Mouse (Mus musculus): ENCODE measurements around the gene Mxi1. TPM values are rescaled to one million over a fixed set of nuclear protein-coding genes. Genes with fewer than 3 reads are reported as not detected.
"Not testable (repeated sequence)": the region's sequence is repeated elsewhere in the genome, so short reads cannot be mapped to it uniquely, and the experiment has no call there.

Gene Mxi1
- polyA plus RNA-seq, 1 experiment from 2014 or later, result 45.0 TPM

- DNase-seq (ENCODE audit: low spot score), result not testable (repeated sequence)
These were observed 84.6 kb downstream of the Mxi1 start for GRCm38 (mm10) chr19:53394956-53395355.

DNA sequence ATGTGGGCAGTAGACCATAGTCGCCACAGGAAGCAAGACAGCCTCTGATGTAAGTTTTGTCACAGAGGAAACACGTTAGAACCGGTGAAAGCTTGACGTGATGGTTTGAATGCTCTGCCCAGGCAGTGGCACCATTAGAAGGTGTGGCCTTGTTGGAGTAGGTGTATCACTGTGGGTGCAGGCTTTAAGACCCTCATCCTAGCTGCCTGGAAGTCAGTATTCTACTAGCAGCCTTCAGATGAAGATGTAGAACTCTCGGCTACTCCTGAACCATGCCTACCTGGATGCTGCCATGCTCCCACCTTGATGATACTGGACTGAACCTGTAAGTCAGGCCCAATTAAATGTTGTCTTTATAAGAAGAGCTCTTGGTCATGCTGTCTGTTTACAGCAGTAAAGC is 85.5 kb downstream of the Mxi1 start:
- DNase-seq (ENCODE audit: low spot score), result not testable (repeated sequence)

- DNase-seq (ENCODE audit: low spot score), result no peak
These were observed 87.3 kb downstream of the Mxi1 start for GRCm38 (mm10) chr19:53397451-53398233.

- no peak for DNase-seq (ENCODE audit: low spot score)
These were observed 88.9 kb downstream of the Mxi1 start for GRCm38 (mm10) chr19:53399213-53399612.

DNA sequence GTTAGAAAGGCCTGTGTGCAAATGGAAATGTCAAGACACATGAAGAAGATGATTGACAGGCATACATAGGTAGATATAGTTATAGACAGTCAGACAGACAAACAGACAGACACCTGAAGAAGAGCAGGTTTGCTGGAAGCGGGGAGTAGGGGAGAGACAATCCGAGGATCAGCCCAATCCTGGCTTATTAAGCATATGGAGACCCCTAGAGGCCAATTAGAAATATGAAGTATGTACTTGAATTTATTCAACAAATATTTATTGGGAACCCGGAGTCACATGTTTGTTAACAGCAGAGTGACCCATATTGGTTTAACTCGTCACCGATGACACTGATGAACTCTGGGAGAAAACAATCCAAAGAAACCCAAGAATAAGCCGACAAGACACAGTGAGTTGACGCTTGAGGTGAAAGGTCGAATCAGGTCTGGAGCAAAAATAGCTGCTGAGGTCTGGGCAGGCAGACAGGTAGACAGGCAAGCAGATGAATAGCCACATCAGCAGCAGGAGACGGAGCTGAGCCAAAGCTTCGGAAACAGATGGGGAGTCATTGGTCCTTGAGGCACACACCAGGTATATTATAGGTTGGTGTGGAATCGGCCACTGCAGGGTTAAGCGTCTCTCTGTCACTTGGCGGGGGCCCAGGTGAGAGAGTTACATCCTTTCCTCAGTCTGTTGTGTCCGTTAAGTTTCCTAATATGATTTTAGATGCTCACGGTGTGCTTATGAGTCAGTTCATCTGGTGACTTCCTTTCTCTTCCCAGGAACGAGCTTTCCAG is 90.2 kb downstream of the Mxi1 start:
- DNase-seq (ENCODE audit: low spot score), result no peak

DNA sequence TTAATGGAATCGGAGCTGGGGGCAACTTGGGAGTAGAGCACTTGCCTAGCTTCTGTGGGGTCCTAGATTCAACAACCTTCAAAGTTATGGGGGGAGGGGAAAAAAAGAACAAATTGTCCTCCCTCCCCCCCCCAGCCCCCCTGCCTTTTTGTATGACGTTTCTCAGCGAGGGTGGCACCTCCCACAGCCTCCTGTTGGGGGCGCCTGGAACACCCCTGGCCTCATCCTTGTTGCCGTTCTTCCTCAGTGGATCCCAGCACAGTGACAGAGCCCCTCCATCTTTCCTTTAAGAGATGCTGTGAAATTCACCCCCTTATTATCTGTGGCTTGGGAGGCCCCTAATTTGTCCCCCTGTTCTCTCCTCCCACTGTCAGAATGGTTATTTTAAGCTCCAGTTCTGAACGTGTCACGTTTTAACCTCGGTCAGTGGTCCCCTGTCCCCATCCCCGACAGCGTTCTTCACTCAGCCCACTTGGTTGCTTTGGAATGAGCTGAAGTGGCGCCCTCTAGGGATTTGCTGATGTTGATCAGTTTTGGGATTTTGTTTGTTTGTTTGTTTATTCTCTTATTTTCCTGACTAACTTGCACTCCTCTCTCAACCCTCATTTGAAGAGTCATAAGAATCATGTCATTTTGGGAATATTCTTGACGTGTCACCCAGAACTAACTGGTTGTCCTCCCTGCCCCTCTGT is 92.6 kb downstream of the Mxi1 start:
- no peak for DNase-seq (ENCODE audit: low spot score)

- no peak for DNase-seq (ENCODE audit: low spot score)
These were observed 94.0 kb downstream of the Mxi1 start for GRCm38 (mm10) chr19:53404219-53404836.

GRCm38 (mm10) chr19:53404837-53405356 is 94.6 kb downstream of the Mxi1 start:
- no peak for DNase-seq (ENCODE audit: low spot score)

GRCm38 (mm10) chr19:53405810-53406209 is 95.5 kb downstream of the Mxi1 start:
- no peak for DNase-seq (ENCODE audit: low spot score)

DNA sequence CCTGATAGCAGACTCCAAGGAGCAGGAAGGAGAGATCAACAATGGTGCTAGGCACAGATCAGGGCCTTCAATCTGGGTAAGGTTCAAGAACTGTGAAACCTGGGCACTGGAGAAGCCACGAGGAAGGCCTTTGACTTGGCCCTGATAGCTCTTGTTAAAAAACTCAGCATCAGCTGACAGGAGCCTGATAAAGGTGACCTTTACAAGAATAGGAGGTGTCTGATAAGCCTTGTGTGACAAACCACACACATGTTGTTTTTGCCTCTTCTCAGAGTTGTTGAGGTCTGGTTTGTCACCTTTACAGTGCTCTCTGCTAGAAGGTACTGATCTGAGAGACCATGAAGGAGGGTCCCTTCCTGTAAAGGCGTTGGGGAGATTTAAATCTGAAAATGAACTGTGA is 97.0 kb downstream of the Mxi1 start:
- DNase-seq (ENCODE audit: low spot score), result no peak

GRCm38 (mm10) chr19:53408398-53408797 is 98.1 kb downstream of the Mxi1 start:
- no peak for DNase-seq (ENCODE audit: low spot score)

GRCm38 (mm10) chr19:53409663-53410307 is 99.5 kb downstream of the Mxi1 start:
- DNase-seq (ENCODE audit: low spot score), result no peak

DNA sequence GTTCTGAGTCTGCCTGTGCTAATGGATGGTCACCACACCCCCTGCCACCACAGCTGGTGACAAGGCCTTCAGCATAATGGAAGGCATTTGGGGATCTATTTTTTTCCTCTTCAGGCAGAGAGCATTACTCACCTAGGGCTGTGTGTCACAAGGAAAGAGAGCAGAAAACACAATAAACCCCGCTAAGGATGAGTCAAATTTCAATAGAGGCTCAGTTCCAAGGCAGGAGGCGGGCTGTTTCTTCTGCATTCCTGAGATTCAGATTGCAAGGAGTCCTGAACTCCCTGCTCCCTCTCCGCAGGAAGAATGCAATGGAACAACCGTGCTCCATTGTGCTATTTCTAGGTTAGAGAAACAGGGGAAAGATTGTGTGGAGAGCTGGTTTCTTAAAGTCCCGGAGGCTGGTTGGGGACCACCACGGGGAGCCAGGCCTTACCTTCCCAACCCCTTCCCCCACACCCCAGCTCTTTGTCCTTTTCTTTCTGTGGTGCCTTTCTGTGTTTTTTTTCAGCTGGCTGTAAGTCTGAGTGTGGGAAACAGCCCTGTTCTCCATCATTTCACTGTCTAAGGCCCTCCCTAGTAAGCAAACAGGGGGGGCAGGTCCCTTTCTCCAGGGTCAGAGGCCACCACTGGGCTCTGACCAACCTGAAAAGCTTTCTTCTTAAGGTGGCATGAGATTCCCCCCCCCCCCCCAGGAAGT is 102.0 kb downstream of the Mxi1 start:
- DNase-seq (ENCODE audit: low spot score), result no peak

DNA sequence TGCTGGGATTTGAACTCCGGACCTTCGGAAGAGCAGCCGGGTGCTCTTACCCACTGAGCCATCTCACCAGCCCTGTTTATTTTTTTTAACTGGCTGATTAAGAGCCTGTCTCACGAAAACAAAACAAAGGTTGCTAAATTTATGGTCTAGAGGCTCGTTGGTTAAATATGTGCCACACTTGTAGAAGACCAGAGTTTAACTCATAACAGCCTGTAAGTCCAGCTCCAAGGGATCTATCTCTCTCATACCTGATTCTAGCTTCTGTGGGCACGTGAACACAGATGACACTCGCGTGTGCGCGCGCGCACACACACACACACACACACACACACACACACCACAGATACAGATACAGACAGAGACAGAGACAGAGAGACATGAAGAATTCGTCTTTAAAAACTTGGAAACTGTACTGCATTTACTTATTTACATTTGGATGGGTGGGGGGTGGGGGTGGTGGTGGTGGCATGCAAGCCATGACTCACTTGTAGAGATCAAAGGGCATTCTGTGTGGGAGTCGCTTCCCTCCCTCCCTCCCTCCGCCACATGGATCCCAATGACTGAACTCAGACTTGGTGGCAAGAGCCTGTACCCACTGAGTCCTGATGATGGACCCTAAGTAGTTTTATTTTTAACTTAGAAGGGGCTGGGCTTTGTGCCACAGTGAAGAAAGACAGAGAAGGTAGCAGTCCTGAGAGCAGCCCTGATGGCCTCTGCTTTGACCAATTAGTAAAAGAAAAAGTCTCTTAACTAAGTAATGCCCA is 103.5 kb downstream of the Mxi1 start:
- no peak for DNase-seq (ENCODE audit: low spot score)

DNA sequence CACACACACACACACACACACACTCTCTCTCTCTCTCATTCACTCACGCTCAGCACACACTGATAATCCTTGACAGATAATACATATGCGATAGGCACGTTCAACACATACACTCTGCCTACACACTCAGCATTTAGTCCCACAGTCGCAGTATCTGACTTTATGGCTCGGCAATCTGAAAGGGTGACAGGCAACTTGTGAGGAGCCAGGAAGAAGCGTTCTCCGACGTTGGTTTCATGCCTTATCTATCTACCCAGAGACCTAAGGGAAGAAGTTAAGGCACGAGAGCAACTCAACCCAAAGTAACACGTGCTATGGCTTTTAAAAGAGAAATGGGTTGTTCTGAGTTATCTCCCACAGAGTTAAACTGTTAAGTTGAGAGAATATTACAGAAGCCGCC is 104.3 kb downstream of the Mxi1 start:
- no peak for DNase-seq (ENCODE audit: low spot score)

DNA sequence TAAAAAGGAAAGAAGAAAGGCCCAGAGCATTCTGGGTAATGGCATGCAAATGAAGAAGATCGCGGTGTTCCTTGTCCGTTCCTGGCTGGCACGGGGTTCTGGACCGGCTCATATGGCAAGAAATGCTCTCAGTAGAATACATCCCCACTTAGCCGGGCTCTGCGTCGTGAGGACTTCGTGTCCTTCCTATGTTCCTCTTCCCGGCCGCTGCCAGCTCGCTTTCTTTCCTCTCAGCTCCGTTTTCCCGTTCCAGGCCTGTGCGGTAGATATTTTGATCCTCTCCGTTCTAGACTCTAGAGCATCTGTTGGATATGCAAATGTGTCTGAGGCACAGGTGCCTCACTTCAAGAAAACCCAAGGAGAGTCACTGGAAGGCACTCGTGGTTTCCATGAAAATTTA is 104.9 kb downstream of the Mxi1 start:
- no peak for DNase-seq (ENCODE audit: low spot score)

- peak; percentile 91 for DNase-seq (ENCODE audit: low spot score)
These were observed 109.5 kb downstream of the Mxi1 start for GRCm38 (mm10) chr19:53419834-53420233.

GRCm38 (mm10) chr19:53420924-53421582 is 110.7 kb downstream of the Mxi1 start:
- DNase-seq (ENCODE audit: low spot score), result peak; percentile 89

Measured in thymus, postnatal 0 days (tissue).